Mouse (Mus musculus) hindbrain, embryonic 15.5 days (tissue): Measurements from ENCODE around the gene Ccdc188. TPM values are rescaled to one million over a fixed set of nuclear protein-coding genes. Genes with fewer than 3 reads are reported as not detected.

Experiments used
- ATAC-seq: fragments of 200-750 bp; cut with Nextera tagmentation; 2 replicates; pipeline ENCODE4 v1.8.0; 2017; ENCODE audit warnings: low read depth, moderate number of reproducible peaks, moderate TSS enrichment; ENCODE audit not compliant: low FRiP score
- H3K27ac ChIP-seq: fragments of 300-500 bp; sonication (generic); replicated peaks from 2 replicates; pipeline ENCODE4 v1.5.1; 2015; ENCODE audit warnings: mild to moderate bottlenecking, inconsistent platforms
- H3K27me3 ChIP-seq: fragments of 300-500 bp; sonication (generic); 2 replicates; pipeline ENCODE4 v1.6.1; 2015; ENCODE audit warnings: control low read depth, inconsistent platforms
- H3K36me3 ChIP-seq: fragments of 300-500 bp; sonication (generic); 2 replicates; pipeline ENCODE4 v1.6.1; 2015; ENCODE audit warnings: control low read depth, inconsistent platforms
- H3K4me1 ChIP-seq: fragments of 300-500 bp; sonication (generic); replicated peaks from 2 replicates; pipeline ENCODE4 v1.6.1; 2015; ENCODE audit warnings: control low read depth, inconsistent platforms
- H3K4me2 ChIP-seq: fragments of 300-500 bp; sonication (generic); 2 replicates; pipeline ENCODE4 v1.6.1; 2015; ENCODE audit warnings: moderate library complexity, mild to moderate bottlenecking, inconsistent platforms
- H3K4me3 ChIP-seq: fragments of 300-500 bp; sonication (generic); 2 replicates; pipeline ENCODE4 v1.5.1; 2015; ENCODE audit warnings: mild to moderate bottlenecking, inconsistent platforms
- H3K9ac ChIP-seq: fragments of 300-500 bp; sonication (generic); 2 replicates; pipeline ENCODE4 v1.6.1; 2015; ENCODE audit warnings: inconsistent platforms
- H3K9me3 ChIP-seq: fragments of 300-500 bp; sonication (generic); 2 replicates; pipeline ENCODE4 v1.6.1; 2016; ENCODE audit warnings: control low read depth, inconsistent platforms
- WGBS: fragments of 180-500 bp; shearing (Covaris S2); methylation state at CpG from one replicate; pipeline ENCODE4 v1.1.7; 2015; 5-methylcytosine and 5-hydroxymethylcytosine counted together
- polyA plus RNA-seq: library from polyadenylated mRNA; unstranded; fragments of >200 nt; fragmentation: Nextera tagmentation; extraction: Ambion mirVana; gene quantifications from 2 replicates; pipeline ENCODE4 v1.2.1, GENCODE M21; 2015

The Ccdc188 gene
- polyA plus RNA-seq, 1 experiment from 2014 or later = not detected

DNA sequence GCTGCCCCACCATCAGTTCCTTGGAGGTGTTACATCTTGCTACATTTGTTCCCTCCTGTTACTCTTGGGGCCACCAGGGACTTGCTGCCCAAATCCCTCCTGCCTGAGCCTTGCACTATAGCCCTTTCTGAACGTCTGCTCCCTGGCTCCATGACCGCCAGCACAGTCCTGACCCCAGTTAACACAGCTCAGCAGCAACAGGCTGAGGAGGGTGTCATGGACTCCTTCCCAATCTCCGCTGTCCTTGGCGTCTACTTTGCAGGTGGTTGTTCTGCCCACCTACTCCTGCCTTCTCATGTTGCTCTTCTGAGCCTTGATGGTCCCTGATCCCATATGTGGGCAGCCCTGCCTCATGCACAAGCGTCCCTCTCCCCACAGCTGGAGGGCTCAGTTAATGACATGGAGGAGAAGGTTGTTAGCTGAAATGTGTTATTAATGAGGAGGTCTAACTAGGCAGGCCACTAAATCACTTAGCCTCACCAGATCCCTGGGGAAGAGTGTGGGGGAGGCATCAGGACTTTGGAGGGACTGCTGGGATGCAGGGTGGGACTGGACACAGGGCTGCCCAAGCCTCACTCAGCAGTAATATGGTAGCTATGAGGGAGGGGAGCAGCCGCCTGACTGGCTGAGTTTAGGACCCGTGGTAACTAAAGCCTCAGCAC, 14.1 kb upstream of the Ccdc188 start:
- Histone ChIP-seq H3K4me3 (no peak overlapping the region), H3K36me3 (no peaks in the 10 kb centered on the region), H3K4me1 (peaks cover 13% of the 10 kb centered on the region), H3K27ac (no peak overlapping the region), H3K27me3 (no peaks in the 10 kb centered on the region), H3K9me3 (no peaks in the 10 kb centered on the region), H3K4me2 (no peak overlapping the region), H3K9ac (no peak overlapping the region)
- 61% methylated on average over 7 of the region's 7 CpGs for WGBS
- no peak for ATAC-seq

DNA sequence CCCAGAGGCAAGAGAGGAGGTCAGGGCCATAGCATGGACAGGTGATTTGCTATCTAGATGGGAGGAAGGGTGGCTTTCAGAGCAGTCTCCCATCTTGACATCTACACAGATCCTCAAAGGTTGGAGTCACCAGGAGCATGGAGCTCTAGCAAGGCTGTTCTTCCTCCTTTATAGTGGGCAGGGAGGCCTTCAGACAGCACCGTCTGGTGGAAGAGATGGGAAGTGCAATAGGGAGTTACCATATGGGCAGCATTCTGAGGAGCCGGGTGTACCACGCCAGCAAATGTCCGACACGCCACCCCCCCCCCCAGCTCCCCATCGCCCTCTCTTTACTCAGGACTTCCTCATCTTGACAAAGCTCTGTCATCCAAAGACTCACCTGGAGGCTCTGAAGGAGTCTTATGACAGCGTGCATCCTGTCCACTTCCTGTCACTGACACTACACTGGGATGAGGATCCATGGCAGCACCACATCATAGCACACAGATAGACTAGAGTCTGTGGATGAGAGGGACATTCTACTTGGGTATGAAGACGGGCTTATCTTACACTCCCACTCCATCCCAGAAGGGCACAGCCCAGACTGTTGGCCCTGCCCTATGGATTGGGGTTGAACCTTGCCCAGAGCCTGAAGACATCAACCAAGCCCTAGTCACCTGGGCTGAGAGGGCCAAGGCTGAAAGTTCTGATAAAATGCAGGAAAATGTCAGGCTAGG, 6.8 kb upstream of the Ccdc188 start:
- no peak overlapping the region for H3K4me3 ChIP-seq
- H3K36me3 ChIP-seq = no peaks in the 10 kb centered on the region
- H3K27me3 ChIP-seq = no peaks in the 10 kb centered on the region
- ATAC-seq = no peak
- WGBS = 22% methylated on average over 8 of the region's 8 CpGs
- peaks cover 43% of the 10 kb centered on the region for H3K4me1 ChIP-seq
- H3K9me3 ChIP-seq = no peaks in the 10 kb centered on the region
- no peak overlapping the region for H3K9ac ChIP-seq
- no peak overlapping the region for H3K4me2 ChIP-seq
- no peak overlapping the region for H3K27ac ChIP-seq

- Histone ChIP-seq H3K9me3 (no peaks in the 10 kb centered on the region), H3K4me1 (peaks cover 43% of the 10 kb centered on the region), H3K4me2 (no peak overlapping the region), H3K4me3 (no peak overlapping the region), H3K9ac (no peak overlapping the region), H3K36me3 (no peaks in the 10 kb centered on the region), H3K27ac (no peak overlapping the region), H3K27me3 (no peaks in the 10 kb centered on the region)
- WGBS = 42% methylated on average over 10 of the region's 10 CpGs
- ATAC-seq = 0 out of 2 replicates have a peak, but pooled peaks have one; percentile 12
Observed at GRCm38 (mm10) chr16:18211417-18212171, 6.1 kb upstream of the Ccdc188 start.

DNA sequence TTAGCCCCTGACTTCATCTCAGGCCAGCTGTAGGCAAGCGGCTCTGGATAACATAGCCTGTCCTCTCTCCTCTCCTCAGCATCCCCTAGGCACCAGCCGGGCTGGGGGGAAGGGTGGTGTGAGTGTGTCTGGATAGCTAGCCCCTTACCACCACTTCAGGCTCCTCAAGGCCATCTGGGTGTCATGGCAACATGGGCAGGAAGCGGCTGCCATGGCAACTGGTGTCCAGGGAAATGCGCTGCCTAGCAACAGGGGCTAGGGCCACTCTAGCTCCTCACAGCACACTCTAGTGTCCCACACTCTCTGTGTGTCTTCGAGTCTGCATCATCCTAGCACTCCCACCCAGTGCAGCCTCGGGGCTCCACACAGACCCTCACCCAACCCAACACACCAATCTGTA, 4.0 kb upstream of the Ccdc188 start:
- Histone ChIP-seq H3K36me3 (no peaks in the 10 kb centered on the region), H3K9ac (peak overlapping the region; percentile 16; the same call in 1 of the 2 replicates), H3K4me2 (peak overlapping the region; percentile 50), H3K4me1 (peaks cover 43% of the 10 kb centered on the region), H3K27ac (peak overlapping the region; percentile 82), H3K4me3 (peak overlapping the region; percentile 27), H3K27me3 (no peaks in the 10 kb centered on the region), H3K9me3 (no peaks in the 10 kb centered on the region)
- peak; percentile 89 for ATAC-seq
- WGBS = 6% methylated on average over 6 of the region's 6 CpGs

GRCm38 (mm10) chr16:18214858-18215257, 2.8 kb upstream of the Ccdc188 start:
- Histone ChIP-seq H3K36me3 (no peaks in the 10 kb centered on the region), H3K4me3 (peak overlapping the region; percentile 27; the same call in 1 of the 2 replicates), H3K4me2 (peak overlapping the region; percentile 50), H3K9ac (peak overlapping the region; percentile 16; the same call in 1 of the 2 replicates), H3K27me3 (no peaks in the 10 kb centered on the region), H3K9me3 (no peaks in the 10 kb centered on the region), H3K4me1 (peaks cover 46% of the 10 kb centered on the region), H3K27ac (peak overlapping the region; percentile 82)
- ATAC-seq = no peak
- 41% methylated on average over 7 of the region's 7 CpGs for WGBS

DNA sequence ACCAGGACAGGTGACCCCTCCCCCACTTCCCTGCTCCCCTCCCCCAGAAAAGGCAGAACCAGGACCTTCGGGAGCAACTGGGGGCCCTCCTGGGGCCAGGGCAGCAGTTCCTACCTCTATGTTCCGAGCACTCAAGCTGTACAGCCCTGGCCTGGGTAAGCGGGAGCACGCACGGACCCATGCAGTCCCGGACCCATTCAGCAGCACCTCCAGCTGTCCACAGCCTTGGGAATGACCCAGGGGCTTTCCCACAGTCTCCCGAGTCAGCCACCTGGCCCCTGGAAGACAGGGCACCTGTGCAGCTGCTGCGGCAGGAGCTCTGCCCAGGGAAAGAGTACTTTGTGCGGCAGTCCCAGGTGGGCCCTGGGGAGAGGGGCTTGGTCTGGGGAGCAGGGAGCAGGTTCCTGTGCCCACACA, 909 bp downstream of the Ccdc188 start:
- WGBS = 71% methylated on average over 9 of the region's 9 CpGs
- H3K4me2 ChIP-seq = no peak overlapping the region
- H3K4me1 ChIP-seq = peaks cover 31% of the 10 kb centered on the region
- H3K4me3 ChIP-seq = no peak overlapping the region
- no peak overlapping the region for H3K9ac ChIP-seq
- H3K27ac ChIP-seq = no peak overlapping the region
- no peaks in the 10 kb centered on the region for H3K9me3 ChIP-seq
- H3K27me3 ChIP-seq = no peaks in the 10 kb centered on the region
- ATAC-seq = no peak
- H3K36me3 ChIP-seq = peaks cover 10% of the 10 kb centered on the region

- no peak overlapping the region for H3K4me2 ChIP-seq
- no peak overlapping the region for H3K4me3 ChIP-seq
- H3K9ac ChIP-seq = no peak overlapping the region
- no peaks in the 10 kb centered on the region for H3K27me3 ChIP-seq
- no peaks in the 10 kb centered on the region for H3K9me3 ChIP-seq
- peaks cover 24% of the 10 kb centered on the region for H3K36me3 ChIP-seq
- 64% methylated on average over 8 of the region's 8 CpGs for WGBS
- H3K27ac ChIP-seq = no peak overlapping the region
- ATAC-seq = 0 out of 2 replicates have a peak, but pooled peaks have one; percentile 23
- H3K4me1 ChIP-seq = peaks cover 17% of the 10 kb centered on the region
Observed at GRCm38 (mm10) chr16:18220001-18220400, 2.3 kb downstream of the Ccdc188 start.

- H3K27ac ChIP-seq = no peak overlapping the region
- no peak overlapping the region for H3K4me2 ChIP-seq
- 86% methylated on average over 6 of the region's 6 CpGs for WGBS
- no peak for ATAC-seq
- no peaks in the 10 kb centered on the region for H3K9me3 ChIP-seq
- H3K9ac ChIP-seq = no peak overlapping the region
- H3K27me3 ChIP-seq = no peaks in the 10 kb centered on the region
- H3K4me1 ChIP-seq = peaks cover 9% of the 10 kb centered on the region
- H3K4me3 ChIP-seq = no peak overlapping the region
- H3K36me3 ChIP-seq = peaks cover 33% of the 10 kb centered on the region
Observed at GRCm38 (mm10) chr16:18220856-18221542, 3.3 kb downstream of the Ccdc188 start.

- H3K4me1 ChIP-seq = peaks cover 9% of the 10 kb centered on the region
- H3K36me3 ChIP-seq = peaks cover 38% of the 10 kb centered on the region
- H3K4me2 ChIP-seq = no peak overlapping the region
- 68% methylated on average over 11 of the region's 11 CpGs for WGBS
- no peak overlapping the region for H3K27ac ChIP-seq
- no peaks in the 10 kb centered on the region for H3K9me3 ChIP-seq
- ATAC-seq = no peak
- no peak overlapping the region for H3K9ac ChIP-seq
- no peak overlapping the region for H3K4me3 ChIP-seq
- H3K27me3 ChIP-seq = no peaks in the 10 kb centered on the region
Observed at GRCm38 (mm10) chr16:18221543-18221898, 3.8 kb downstream of the Ccdc188 start.

GRCm38 (mm10) chr16:18222188-18222587, 4.5 kb downstream of the Ccdc188 start:
- Histone ChIP-seq H3K36me3 (peaks cover 45% of the 10 kb centered on the region), H3K4me1 (peaks cover 9% of the 10 kb centered on the region), H3K9me3 (no peaks in the 10 kb centered on the region), H3K4me2 (no peak overlapping the region), H3K27ac (no peak overlapping the region), H3K9ac (no peak overlapping the region), H3K27me3 (no peaks in the 10 kb centered on the region), H3K4me3 (no peak overlapping the region)
- no peak for ATAC-seq
- WGBS = 86% methylated on average over 11 of the region's 11 CpGs

DNA sequence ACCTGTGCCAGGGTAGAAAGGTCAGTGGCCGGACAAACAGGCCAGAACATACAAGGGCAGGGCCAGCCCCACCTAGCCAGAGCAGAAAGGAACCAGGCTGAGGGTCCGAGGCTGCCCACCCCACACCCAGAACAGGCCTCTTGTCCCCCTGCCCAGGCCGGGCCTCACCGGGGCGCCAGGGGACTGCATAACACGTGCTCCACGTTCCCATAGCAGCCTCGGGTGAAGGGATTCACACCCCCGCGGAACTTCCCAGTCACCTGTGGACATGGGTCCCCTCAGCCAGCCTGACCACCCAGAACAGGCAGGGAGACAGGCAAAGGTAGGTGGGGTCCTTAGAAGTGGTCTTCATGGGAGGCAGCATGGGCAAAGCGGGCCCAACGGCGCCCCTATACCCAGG, 9.5 kb downstream of the Ccdc188 start:
- H3K9me3 ChIP-seq = no peaks in the 10 kb centered on the region
- no peak overlapping the region for H3K27ac ChIP-seq
- peaks cover 47% of the 10 kb centered on the region for H3K36me3 ChIP-seq
- H3K4me1 ChIP-seq = peaks cover 29% of the 10 kb centered on the region
- H3K4me3 ChIP-seq = no peak overlapping the region
- ATAC-seq = no peak
- no peak overlapping the region for H3K4me2 ChIP-seq
- H3K27me3 ChIP-seq = no peaks in the 10 kb centered on the region
- no peak overlapping the region for H3K9ac ChIP-seq
- WGBS = 94% methylated on average over 13 of the region's 13 CpGs
